Mouse (Mus musculus) left cerebral cortex, adult 9 months (tissue): ENCODE measurements at regions not wholly inside any gene's neighbourhood (a gene's known extent, or its start where the extent isn't known, plus 50 kb on each side); places are given as distances from the start of the nearest gene placed in this dataset.

ENCODE experiments used
- DNase-seq, 2 experiments: peaks; one replicate each; pipeline ENCODE4 v3.0.0; 2022; ENCODE audit warnings: low spot score in 2 of 2

DNA sequence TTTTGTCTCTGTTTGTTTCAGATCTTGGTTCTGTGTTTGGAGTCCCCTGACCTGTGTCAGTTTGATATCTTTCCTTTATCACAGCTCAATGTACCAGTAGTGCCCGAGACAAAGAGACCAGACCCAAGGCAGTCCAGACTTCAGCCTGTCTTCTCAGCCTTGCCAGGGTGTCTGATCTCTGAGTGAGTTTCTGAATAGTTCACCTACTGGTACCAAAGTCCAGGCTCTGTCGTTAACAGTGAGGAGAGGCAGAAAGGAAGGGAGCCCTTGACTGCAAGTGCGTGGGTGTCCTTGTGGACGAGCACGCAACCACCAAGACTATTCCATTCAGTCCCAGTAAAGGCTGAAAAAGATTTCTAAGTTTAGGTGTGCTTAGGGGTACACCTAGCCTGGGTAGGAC, 50.8 kb upstream of the Haao start:
- no peak for DNase-seq
